Mouse (Mus musculus) CD4-positive, CD25-positive, alpha-beta regulatory T cell, adult 4 months (primary cell): Measurements from ENCODE around the gene Olfr70. TPM values are rescaled to one million over a fixed set of nuclear protein-coding genes. Genes with fewer than 3 reads are reported as not detected.

Experiments used
- ATAC-seq: one replicate; pipeline ENCODE4 v1.8.0; 2017
- polyA plus RNA-seq, 2 experiments: library from polyadenylated mRNA; unstranded; fragments of 100-300 nt; shearing (Covaris generic); gene quantifications; one replicate each; pipeline ENCODE4 v1.2.1; 2017

Olfr70 gene
- polyA plus RNA-seq, 2 experiments from 2014 or later: not detected

DNA sequence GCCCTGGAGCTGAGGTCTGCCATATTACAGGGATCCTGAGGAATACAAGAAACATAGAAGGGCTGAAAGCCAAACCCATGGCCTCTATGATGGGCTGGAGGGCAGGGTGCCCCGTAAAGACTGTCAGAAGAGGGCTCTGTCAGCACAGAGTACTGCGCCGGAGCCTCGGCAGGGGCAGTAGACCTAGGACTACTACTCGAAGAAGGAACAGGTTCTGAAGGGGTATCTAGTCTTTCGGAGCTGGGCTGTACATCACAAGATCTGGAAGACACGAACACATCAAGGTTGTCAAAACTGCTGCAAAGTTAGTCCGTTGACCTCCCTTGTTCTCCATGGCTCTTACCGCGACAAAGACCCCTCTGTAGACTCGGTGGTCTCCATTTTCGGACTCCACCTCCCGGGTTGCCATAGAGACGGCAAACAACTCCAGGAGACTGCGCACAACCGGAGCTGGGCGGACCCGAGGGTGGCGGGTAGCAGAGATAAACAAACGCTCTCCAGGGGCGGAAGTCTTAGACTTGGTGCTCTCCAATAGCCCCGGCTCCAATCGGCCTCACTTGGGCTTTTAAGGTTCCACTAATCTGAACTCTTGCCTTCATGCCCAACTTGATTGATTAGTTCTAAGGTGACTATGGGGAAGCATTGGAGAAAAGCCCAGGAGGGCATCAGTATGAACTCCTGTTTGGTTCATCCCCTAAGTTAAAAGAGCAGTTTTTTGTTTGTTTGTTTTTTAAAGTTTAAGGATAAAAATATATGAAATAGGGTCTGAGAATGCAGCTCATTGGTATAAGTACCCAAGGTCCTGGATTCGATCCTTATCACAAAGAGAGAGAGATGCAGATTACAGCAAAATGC lies 47.2 kb downstream of the Olfr70 start, which contains the start of gene Spag8:
Gene Spag8, minus strand, starts transcription at position 434 of the 855 bp plus-strand sequence.
- ATAC-seq: no peak

DNA sequence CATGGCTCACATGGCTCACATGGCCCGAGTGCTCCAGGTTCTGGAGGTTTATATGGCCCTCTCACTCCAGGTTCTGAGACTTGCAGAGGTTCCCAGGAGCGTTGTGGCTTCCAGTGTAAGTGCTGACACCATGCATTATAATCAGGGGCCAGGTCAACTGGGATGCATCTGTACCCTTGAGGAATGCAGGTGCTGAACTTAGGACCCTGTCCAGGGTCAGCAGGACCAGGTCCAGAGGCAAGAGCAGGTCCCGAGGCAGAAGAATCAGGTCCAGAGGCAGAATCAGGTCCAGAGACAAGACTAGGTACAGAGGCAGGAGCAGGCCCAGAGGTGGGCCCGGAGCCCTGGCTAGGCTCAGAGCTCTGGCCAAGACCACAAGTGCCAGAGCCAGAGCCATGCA lies 47.9 kb downstream of the Olfr70 start:
- ATAC-seq: no peak

DNA sequence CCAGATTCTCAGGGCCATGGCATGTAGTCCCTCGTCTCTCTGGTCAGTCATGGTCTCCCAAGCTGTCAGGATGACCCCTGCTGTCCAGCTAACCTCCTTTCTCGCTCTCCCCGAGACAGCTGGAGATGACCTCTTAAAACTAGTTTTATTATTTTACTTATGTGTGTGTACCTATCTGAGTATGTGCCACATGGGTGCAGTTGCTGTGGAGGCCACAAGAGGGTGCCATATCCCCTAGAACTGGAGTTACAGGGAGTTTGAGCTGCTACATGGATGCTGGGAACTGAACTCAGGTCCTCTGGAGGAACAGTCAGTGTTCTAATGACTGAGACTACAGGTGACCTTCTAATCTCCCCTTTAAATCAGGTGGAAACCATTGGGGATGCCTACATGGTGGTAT lies 50.8 kb downstream of the Olfr70 start:
- ATAC-seq: no peak

Other genes with a start within 250 kb of the Olfr70 start
- gene Cd72, start 246.2 kb downstream of the Olfr70 start, polyA plus RNA-seq: 100 to 1,000 TPM; 132 to 166 TPM
- gene Sit1, start 217.1 kb downstream of the Olfr70 start, polyA plus RNA-seq: 100 to 1,000 TPM; 144 to 199 TPM
- gene Ccdc107, start 207.9 kb downstream of the Olfr70 start, polyA plus RNA-seq: 10 to 100 TPM; 64.0 to 76.0 TPM
- gene Arhgef39, start 201.1 kb downstream of the Olfr70 start, polyA plus RNA-seq: 1 to 10 TPM; 4.9 to 8.3 TPM
- gene Car9, start 193.8 kb downstream of the Olfr70 start, polyA plus RNA-seq: 1 to 10 TPM in 1 of 2 experiments, under 1 TPM in 1; 0.32 to 1.5 TPM
- not detected for gene Tpm2, start 177.0 kb downstream of the Olfr70 start, polyA plus RNA-seq
- 100 to 1,000 TPM; 114 to 125 TPM for gene Creb3, start 138.5 kb downstream of the Olfr70 start, polyA plus RNA-seq
- gene Tln1, start 138.1 kb downstream of the Olfr70 start, polyA plus RNA-seq: 100 to 1,000 TPM in 1 of 2 experiments, 10 to 100 TPM in 1; 83.5 to 103 TPM
- gene Rgp1, start 122.1 kb downstream of the Olfr70 start, polyA plus RNA-seq: 10 to 100 TPM in 1 of 2 experiments, 1 to 10 TPM in 1; 6.7 to 13.0 TPM
- gene Gba2, start 121.9 kb downstream of the Olfr70 start, polyA plus RNA-seq: 10 to 100 TPM; 12.1 to 15.5 TPM
- not detected for gene Msmp, start 116.3 kb downstream of the Olfr70 start, polyA plus RNA-seq
- not detected for gene Npr2, start 68.9 kb downstream of the Olfr70 start, polyA plus RNA-seq
- gene Spag8, start 47.2 kb downstream of the Olfr70 start, polyA plus RNA-seq: not detected
- 10 to 100 TPM; 38.8 to 43.7 TPM for gene Hint2, start 44.3 kb downstream of the Olfr70 start, polyA plus RNA-seq
- gene Tmem8b, start 31.8 kb downstream of the Olfr70 start, polyA plus RNA-seq: 1 to 10 TPM in 1 of 2 experiments, under 1 TPM in 1; 0.77 to 1.8 TPM
- 1 to 10 TPM; 2.4 to 2.6 TPM for gene Fam221b, start 31.7 kb downstream of the Olfr70 start, polyA plus RNA-seq
- gene Olfr71, start 9.4 kb upstream of the Olfr70 start, polyA plus RNA-seq: not detected
- not detected for gene Hrct1, start 26.4 kb upstream of the Olfr70 start, polyA plus RNA-seq
- not detected for gene Spaar, start 29.2 kb upstream of the Olfr70 start, polyA plus RNA-seq
- gene Olfr159, start 70.2 kb upstream of the Olfr70 start, polyA plus RNA-seq: not detected
- gene Olfr156, start 123.1 kb upstream of the Olfr70 start, polyA plus RNA-seq: not detected
- gene Olfr157, start 139.4 kb upstream of the Olfr70 start, polyA plus RNA-seq: under 1 TPM in 1 of 2 experiments, not detected in 1; 0.09 TPM
- gene Olfr155, start 150.8 kb upstream of the Olfr70 start, polyA plus RNA-seq: not detected
- gene Reck, start 174.7 kb upstream of the Olfr70 start, polyA plus RNA-seq: 1 to 10 TPM; 4.2 to 4.6 TPM